Mouse (Mus musculus): ENCODE results near the gene Stx11. TPM values are rescaled to one million over a fixed set of nuclear protein-coding genes. Genes with fewer than 3 reads are reported as not detected.

Gene Stx11
- 2.3 and 2.4 TPM in 2 replicates for polyA plus RNA-seq (2015; fragmentation: Nextera tagmentation; extraction: Ambion mirVana)

DNA sequence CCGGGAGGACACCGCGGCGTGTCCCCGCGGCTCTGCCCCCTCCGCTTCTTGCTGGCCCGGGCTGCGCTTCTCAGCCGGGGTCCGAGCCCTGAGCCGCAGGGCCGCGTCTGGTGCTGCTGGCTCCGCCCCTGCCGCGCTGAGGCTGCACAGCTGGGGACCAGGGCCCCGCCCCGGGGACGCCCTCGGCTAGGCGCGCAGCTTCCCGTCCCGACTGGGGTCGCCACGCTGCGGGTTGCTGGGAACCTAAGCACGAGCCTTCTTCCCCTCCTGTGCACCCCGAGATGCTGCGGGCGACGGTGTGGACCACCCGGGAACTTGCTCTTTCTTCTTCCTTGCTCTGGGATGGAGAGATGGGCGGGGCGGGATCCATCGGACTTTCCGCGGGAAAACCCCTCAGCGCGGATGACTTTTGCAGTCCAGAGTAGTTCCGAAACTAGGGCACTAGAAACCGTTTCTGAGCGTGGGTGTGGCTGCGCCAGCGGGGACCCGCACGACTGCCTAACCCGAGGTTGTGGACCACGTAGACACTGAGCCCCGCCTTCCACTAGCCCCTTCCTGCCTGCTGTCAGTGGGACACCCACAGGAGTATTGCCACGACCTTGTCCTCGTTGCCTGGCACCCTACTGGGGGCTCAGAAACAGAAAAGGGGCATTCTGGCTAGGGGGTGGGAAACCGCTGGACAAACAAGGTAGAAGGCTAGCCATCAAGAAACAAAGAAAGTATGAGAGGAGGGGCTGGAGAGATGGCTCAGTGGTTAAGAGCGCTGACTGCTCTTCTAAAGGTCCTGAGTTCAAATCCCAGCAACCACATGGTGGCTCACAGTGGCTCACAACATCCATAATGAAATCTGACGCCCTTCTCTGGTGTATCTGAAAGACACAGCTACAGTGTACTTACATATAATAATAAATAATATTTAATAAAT is at the start of gene Stx11:
Stx11 (minus strand) TSS at position 148 of the 925 bp plus-strand sequence.
- H3K36me3 ChIP-seq (ENCODE audit: insufficient read depth, low read length): no peaks in the 10 kb centered on the region
- peaks cover 3% of the 10 kb centered on the region; the same call in 1 of the 2 replicates for H3K9me3 ChIP-seq (ENCODE audit: low read length)
- peak; percentile 95 for ATAC-seq (ENCODE audit: low FRiP score, low TSS enrichment)
- 3% methylated on average over 55 of the region's 56 CpGs for WGBS
- H3K9ac ChIP-seq (replicated peaks; ENCODE audit: low read length): peak within 1 kb of the TSS; percentile 71
- no peaks in the 10 kb centered on the region for H3K4me1 ChIP-seq (ENCODE audit: insufficient read depth, low read length)
- H3K27ac ChIP-seq (ENCODE audit: low read length): no peak within 1 kb of the TSS; the same call in 1 of the 2 replicates
- H3K4me3 ChIP-seq (ENCODE audit: low read length): peak within 1 kb of the TSS; percentile 76
- peak within 1 kb of the TSS; percentile 81 for H3K4me2 ChIP-seq (replicated peaks; ENCODE audit: low read depth, low read length)
- no peaks in the 10 kb centered on the region for H3K27me3 ChIP-seq (ENCODE audit: insufficient read depth, low read length)

DNA sequence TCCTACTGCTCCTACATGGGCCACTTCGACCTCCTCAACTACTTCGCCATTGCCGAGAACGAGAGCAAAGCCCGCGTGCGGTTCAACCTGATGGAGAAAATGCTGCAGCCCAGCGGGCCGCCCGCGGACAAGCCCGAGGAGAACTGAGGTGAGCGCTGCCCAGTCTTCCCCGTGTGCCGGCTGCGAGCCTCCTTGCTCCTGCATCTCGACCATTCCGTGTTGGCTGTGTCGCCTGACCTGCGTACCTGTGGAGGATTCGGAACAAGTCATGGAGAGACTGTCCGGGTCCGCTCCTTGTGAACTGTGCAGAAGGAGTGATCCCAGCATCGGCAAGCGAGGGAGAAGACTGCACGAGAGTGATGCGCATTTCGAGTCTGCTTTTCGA is 44.6 kb upstream of the Stx11 start:
- Histone ChIP-seq H3K4me2 (replicated peaks; ENCODE audit: low read depth, low read length) (peak overlapping the region; percentile 85), H3K9ac (replicated peaks; ENCODE audit: low read length) (peak overlapping the region; percentile 72), H3K4me3 (ENCODE audit: low read length) (peak overlapping the region; percentile 95), H3K4me1 (ENCODE audit: insufficient read depth, low read length) (peaks cover 10% of the 10 kb centered on the region), H3K9me3 (ENCODE audit: low read length) (no peaks in the 10 kb centered on the region), H3K36me3 (ENCODE audit: insufficient read depth, low read length) (peaks cover 2% of the 10 kb centered on the region; the same call in 1 of the 2 replicates), H3K27me3 (ENCODE audit: insufficient read depth, low read length) (no peaks in the 10 kb centered on the region), H3K27ac (ENCODE audit: low read length) (peak overlapping the region; percentile 39)
- WGBS: under 1% methylated on average over 29 of the region's 29 CpGs
- ATAC-seq (ENCODE audit: low FRiP score, low TSS enrichment): peak; percentile 37

- peak overlapping the region; percentile 95 for H3K4me3 ChIP-seq (ENCODE audit: low read length)
- peaks cover 10% of the 10 kb centered on the region for H3K4me1 ChIP-seq (ENCODE audit: insufficient read depth, low read length)
- ATAC-seq (ENCODE audit: low FRiP score, low TSS enrichment): peak; percentile 100
- H3K36me3 ChIP-seq (ENCODE audit: insufficient read depth, low read length): peaks cover 2% of the 10 kb centered on the region; the same call in 1 of the 2 replicates
- peak overlapping the region; percentile 77 for H3K27ac ChIP-seq (ENCODE audit: low read length)
- no peaks in the 10 kb centered on the region for H3K27me3 ChIP-seq (ENCODE audit: insufficient read depth, low read length)
- H3K9ac ChIP-seq (replicated peaks; ENCODE audit: low read length): peak overlapping the region; percentile 81
- H3K4me2 ChIP-seq (replicated peaks; ENCODE audit: low read depth, low read length): peak overlapping the region; percentile 85
- WGBS: 2% methylated on average over 52 of the region's 52 CpGs
- H3K9me3 ChIP-seq (ENCODE audit: low read length): no peaks in the 10 kb centered on the region
Observed at GRCm38 (mm10) chr10:13007876-13008736, 44.0 kb upstream of the Stx11 start.

DNA sequence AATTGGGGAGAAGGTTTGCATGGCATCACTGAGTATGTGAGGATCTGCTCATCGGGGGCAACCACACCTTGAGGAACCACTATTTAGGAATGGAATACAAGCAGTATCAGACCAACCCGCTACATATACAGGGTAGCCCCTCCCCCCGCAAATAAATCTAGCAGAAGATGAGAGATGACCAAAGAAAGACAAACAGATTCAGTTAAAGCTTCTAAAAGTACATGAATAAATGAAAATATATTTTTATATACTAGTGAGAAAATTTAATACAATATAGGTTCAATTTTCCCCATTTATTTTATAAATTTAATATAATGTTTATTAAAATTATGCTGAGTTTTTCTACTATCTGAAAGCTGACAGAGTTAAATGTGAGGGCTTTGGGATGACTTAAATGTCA is 40.9 kb upstream of the Stx11 start, which contains the start of gene Sf3b5:
Sf3b5 (plus strand) TSS at position 301 of the 400 bp plus-strand sequence.
- Histone ChIP-seq H3K27me3 (ENCODE audit: insufficient read depth, low read length) (no peaks in the 10 kb centered on the region), H3K9ac (replicated peaks; ENCODE audit: low read length) (no peak within 1 kb of the TSS), H3K4me2 (replicated peaks; ENCODE audit: low read depth, low read length) (no peak within 1 kb of the TSS), H3K36me3 (ENCODE audit: insufficient read depth, low read length) (no peaks in the 10 kb centered on the region), H3K27ac (ENCODE audit: low read length) (no peak within 1 kb of the TSS), H3K4me3 (ENCODE audit: low read length) (no peak within 1 kb of the TSS), H3K4me1 (ENCODE audit: insufficient read depth, low read length) (peaks cover 10% of the 10 kb centered on the region), H3K9me3 (ENCODE audit: low read length) (no peaks in the 10 kb centered on the region)
- WGBS: 91% methylated on average over 3 of the region's 3 CpGs
- ATAC-seq (ENCODE audit: low FRiP score, low TSS enrichment): no peak

- Histone ChIP-seq H3K4me2 (replicated peaks; ENCODE audit: low read depth, low read length) (no peak overlapping the region), H3K27me3 (ENCODE audit: insufficient read depth, low read length) (no peaks in the 10 kb centered on the region), H3K9me3 (ENCODE audit: low read length) (no peaks in the 10 kb centered on the region), H3K9ac (replicated peaks; ENCODE audit: low read length) (no peak overlapping the region), H3K36me3 (ENCODE audit: insufficient read depth, low read length) (no peaks in the 10 kb centered on the region), H3K4me1 (ENCODE audit: insufficient read depth, low read length) (no peaks in the 10 kb centered on the region), H3K27ac (ENCODE audit: low read length) (no peak overlapping the region), H3K4me3 (ENCODE audit: low read length) (no peak overlapping the region)
- WGBS: 43% methylated on average over 17 of the region's 17 CpGs
- peak; percentile 90 for ATAC-seq (ENCODE audit: low FRiP score, low TSS enrichment)
Observed at GRCm38 (mm10) chr10:12996736-12997477, 32.8 kb upstream of the Stx11 start.

DNA sequence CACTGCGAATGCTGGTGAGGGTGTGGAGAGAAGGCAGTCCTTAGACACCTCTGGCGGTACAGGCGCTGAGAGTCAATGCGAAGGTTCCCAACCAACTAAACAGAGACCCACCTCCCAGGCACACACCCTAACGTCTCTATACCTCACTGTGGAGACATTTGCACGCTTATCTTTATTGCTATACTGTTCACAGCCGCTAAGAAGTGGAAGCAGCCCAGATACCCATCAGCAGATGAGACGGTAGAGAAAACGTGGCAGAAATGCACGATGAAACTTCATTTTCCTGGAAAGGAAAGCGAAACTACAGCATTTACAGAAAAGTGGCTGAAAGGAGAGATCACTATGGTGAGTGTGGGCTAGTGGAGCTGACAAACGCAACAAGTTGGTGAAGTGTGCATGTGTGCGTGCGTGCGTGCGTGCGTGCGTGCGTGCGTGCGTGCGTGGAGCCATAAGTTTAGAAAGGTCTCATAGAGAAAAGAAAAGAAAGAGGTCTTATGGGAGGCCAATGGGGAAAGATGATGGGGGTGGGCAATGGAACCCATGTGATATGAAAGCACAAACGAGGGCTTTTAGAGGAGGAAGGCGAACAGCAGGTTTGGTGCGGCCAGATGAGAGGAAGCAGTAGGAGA is 29.4 kb upstream of the Stx11 start:
- Histone ChIP-seq H3K4me3 (ENCODE audit: low read length) (no peak overlapping the region), H3K4me1 (ENCODE audit: insufficient read depth, low read length) (no peaks in the 10 kb centered on the region), H3K9me3 (ENCODE audit: low read length) (no peaks in the 10 kb centered on the region), H3K36me3 (ENCODE audit: insufficient read depth, low read length) (no peaks in the 10 kb centered on the region), H3K27me3 (ENCODE audit: insufficient read depth, low read length) (no peaks in the 10 kb centered on the region), H3K9ac (replicated peaks; ENCODE audit: low read length) (no peak overlapping the region), H3K27ac (ENCODE audit: low read length) (no peak overlapping the region), H3K4me2 (replicated peaks; ENCODE audit: low read depth, low read length) (no peak overlapping the region)
- no peak for ATAC-seq (ENCODE audit: low FRiP score, low TSS enrichment)
- WGBS: 84% methylated on average over 25 of the region's 25 CpGs

- no peak; the same call in 1 of the 2 replicates for ATAC-seq (ENCODE audit: low FRiP score, low TSS enrichment)
- H3K27ac ChIP-seq (ENCODE audit: low read length): no peak overlapping the region
- H3K36me3 ChIP-seq (ENCODE audit: insufficient read depth, low read length): no peaks in the 10 kb centered on the region
- no peaks in the 10 kb centered on the region for H3K27me3 ChIP-seq (ENCODE audit: insufficient read depth, low read length)
- no peak overlapping the region for H3K9ac ChIP-seq (replicated peaks; ENCODE audit: low read length)
- no peaks in the 10 kb centered on the region for H3K4me1 ChIP-seq (ENCODE audit: insufficient read depth, low read length)
- H3K4me3 ChIP-seq (ENCODE audit: low read length): no peak overlapping the region
- no peaks in the 10 kb centered on the region for H3K9me3 ChIP-seq (ENCODE audit: low read length)
- WGBS: 88% methylated on average over 5 of the region's 5 CpGs
- no peak overlapping the region for H3K4me2 ChIP-seq (replicated peaks; ENCODE audit: low read depth, low read length)
Observed at GRCm38 (mm10) chr10:12991953-12992352, 27.9 kb upstream of the Stx11 start.

- Histone ChIP-seq H3K4me3 (ENCODE audit: low read length) (no peak overlapping the region), H3K9ac (replicated peaks; ENCODE audit: low read length) (no peak overlapping the region), H3K9me3 (ENCODE audit: low read length) (no peaks in the 10 kb centered on the region), H3K27me3 (ENCODE audit: insufficient read depth, low read length) (no peaks in the 10 kb centered on the region), H3K36me3 (ENCODE audit: insufficient read depth, low read length) (no peaks in the 10 kb centered on the region), H3K27ac (ENCODE audit: low read length) (no peak overlapping the region), H3K4me1 (ENCODE audit: insufficient read depth, low read length) (no peaks in the 10 kb centered on the region), H3K4me2 (replicated peaks; ENCODE audit: low read depth, low read length) (no peak overlapping the region)
- ATAC-seq (ENCODE audit: low FRiP score, low TSS enrichment): no peak
- 64% methylated on average over 4 of the region's 4 CpGs for WGBS
Observed at GRCm38 (mm10) chr10:12986943-12987342, 22.8 kb upstream of the Stx11 start.

DNA sequence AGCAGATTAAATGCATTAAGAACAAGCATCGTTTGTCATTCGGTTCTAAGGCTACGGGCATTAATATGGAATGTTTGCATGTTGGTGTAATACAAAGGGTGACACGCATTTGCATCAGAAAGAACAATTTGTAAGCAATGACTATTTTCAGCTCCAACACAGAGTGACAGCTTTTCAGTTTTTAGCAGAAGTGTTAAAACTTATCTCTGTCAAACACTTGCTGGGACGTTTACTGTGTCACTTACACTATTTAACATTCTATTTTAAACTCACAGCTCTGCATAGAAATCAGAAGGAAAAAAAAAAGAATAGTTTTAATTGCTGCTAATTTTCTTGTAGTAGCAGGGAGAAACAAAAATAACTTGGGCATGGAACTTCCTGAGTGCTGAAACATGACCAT is 22.4 kb upstream of the Stx11 start:
- WGBS: 83% methylated on average over 5 of the region's 5 CpGs
- no peak for ATAC-seq (ENCODE audit: low FRiP score, low TSS enrichment)
- Histone ChIP-seq H3K4me3 (ENCODE audit: low read length) (no peak overlapping the region), H3K36me3 (ENCODE audit: insufficient read depth, low read length) (no peaks in the 10 kb centered on the region), H3K27ac (ENCODE audit: low read length) (no peak overlapping the region), H3K9me3 (ENCODE audit: low read length) (no peaks in the 10 kb centered on the region), H3K27me3 (ENCODE audit: insufficient read depth, low read length) (no peaks in the 10 kb centered on the region), H3K4me1 (ENCODE audit: insufficient read depth, low read length) (no peaks in the 10 kb centered on the region), H3K4me2 (replicated peaks; ENCODE audit: low read depth, low read length) (no peak overlapping the region), H3K9ac (replicated peaks; ENCODE audit: low read length) (no peak overlapping the region)
